Mouse (Mus musculus) thymus, adult 2 months (tissue): ENCODE results near the gene Rest. TPM values are rescaled to one million over a fixed set of nuclear protein-coding genes. Genes with fewer than 3 reads are reported as not detected.

Experiments used
- DNase-seq: peaks from one replicate; pipeline ENCODE4 v3.0.0; 2021
- H3K27ac ChIP-seq: fragments of 200-500 bp; 2 replicates; pipeline ENCODE4 v1.5.1; 2012; ENCODE audit warnings: low read length, control low read depth; ENCODE audit not compliant: control insufficient read depth, insufficient read depth
- H3K27me3 ChIP-seq: fragments of 200-500 bp; 2 replicates; pipeline ENCODE4 v1.6.1; 2012; ENCODE audit warnings: mild to moderate bottlenecking, low read length, moderate library complexity, mixed read lengths; ENCODE audit not compliant: control insufficient read depth, insufficient read depth
- H3K36me3 ChIP-seq: fragments of 200-500 bp; 2 replicates; pipeline ENCODE4 v1.6.1; 2012; ENCODE audit warnings: mild to moderate bottlenecking, low read length, moderate library complexity; ENCODE audit not compliant: control insufficient read depth, insufficient read depth
- H3K4me1 ChIP-seq: fragments of 200-500 bp; replicated peaks from 2 replicates; pipeline ENCODE4 v1.6.1; 2012; ENCODE audit warnings: low read length; ENCODE audit not compliant: control insufficient read depth, insufficient read depth
- H3K4me3 ChIP-seq: fragments of 200-500 bp; 2 replicates; pipeline ENCODE4 v1.5.1; 2012; ENCODE audit warnings: mild to moderate bottlenecking, low read length, control low read depth, moderate library complexity; ENCODE audit not compliant: control insufficient read depth, insufficient read depth
- CTCF ChIP-seq: fragments of 200-500 bp; IDR thresholded peaks from 2 replicates; pipeline ENCODE4 v1.5.1; 2012; ENCODE audit warnings: mild to moderate bottlenecking, control low read depth, low read length, moderate library complexity, borderline replicate concordance; ENCODE audit not compliant: control insufficient read depth, poor library complexity, insufficient read depth; ENCODE audit errors: extremely low read depth
- WGBS: fragments of 180-500 bp; shearing (Covaris S2); methylation state at CpG from one replicate; pipeline ENCODE4 v1.1.7; 2018; 5-methylcytosine and 5-hydroxymethylcytosine counted together
- polyA plus RNA-seq: library from polyadenylated mRNA; depleted of rRNA; stranded (reverse); fragments of >200 nt; gene quantifications from 2 replicates; pipeline ENCODE4 v1.2.3, GENCODE M21; 2012; rRNA removed

Gene Rest
- polyA plus RNA-seq, 1 experiment = 14.0 TPM

GRCm38 (mm10) chr5:77330154-77330553 lies 64.9 kb downstream of the Rest start:
- no peaks in the 10 kb centered on the region for H3K4me1 ChIP-seq
- H3K4me3 ChIP-seq = no peak overlapping the region
- no peak for DNase-seq
- H3K36me3 ChIP-seq = peaks cover 83% of the 10 kb centered on the region
- H3K27ac ChIP-seq = no peak overlapping the region
- no peaks in the 10 kb centered on the region for H3K27me3 ChIP-seq
- WGBS = 62% methylated on average over 5 of the region's 5 CpGs
- TF ChIP-seq CTCF = no peak

Other genes with a start within 250 kb of the Rest start
- not detected in 2 replicates for gene Thegl, start 249.5 kb upstream of the Rest start, polyA plus RNA-seq
- gene Hopx, start 150.4 kb upstream of the Rest start, polyA plus RNA-seq = 8.1 and 26.1 TPM in 2 replicates
- 0.33 and 1.3 TPM in 2 replicates for gene Spink2, start 54.0 kb upstream of the Rest start, polyA plus RNA-seq
- 23.1 and 27.9 TPM in 2 replicates for gene Noa1, start 44.6 kb downstream of the Rest start, polyA plus RNA-seq
- gene Polr2b, start 44.7 kb downstream of the Rest start, polyA plus RNA-seq = 25.8 and 30.4 TPM in 2 replicates
- gene Igfbp7, start 142.6 kb downstream of the Rest start, polyA plus RNA-seq = 370 and 442 TPM in 2 replicates